Mouse (Mus musculus) lung, postnatal 0 days (tissue): ENCODE measurements around the gene Mmaa.

ENCODE experiments used
- CTCF ChIP-seq: IDR thresholded peaks from 2 replicates; pipeline ENCODE4 v1.5.1; 2016; ENCODE audit warnings: antibody characterized with exemption, mild to moderate bottlenecking
- EP300 ChIP-seq: IDR thresholded peaks from 2 replicates; pipeline ENCODE4 v1.6.1; 2016; ENCODE audit warnings: antibody characterized with exemption, mild to moderate bottlenecking, control low read depth

DNA sequence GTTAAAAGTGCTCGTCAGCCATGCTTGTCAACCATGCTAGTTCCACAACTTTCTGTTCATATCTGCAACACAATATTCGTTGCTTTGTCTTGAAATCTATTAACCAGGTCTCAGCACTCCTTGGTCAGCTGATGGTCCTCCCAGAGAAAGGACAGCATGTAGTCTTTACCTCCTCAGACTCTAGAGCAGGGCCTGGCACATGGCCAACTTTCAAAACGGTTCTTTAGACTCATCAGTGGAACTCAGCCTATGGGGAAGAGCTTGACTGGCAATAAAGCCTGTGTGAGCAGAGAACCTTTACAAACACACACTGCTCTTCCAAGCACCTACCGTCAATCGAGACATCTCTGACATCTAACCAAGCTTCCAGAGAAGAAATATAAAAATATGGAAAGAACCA, 5.1 kb downstream of the Mmaa start:
- no peak for TF ChIP-seq EP300
- no peak for TF ChIP-seq CTCF
